Mouse (Mus musculus) brain, adult 10 weeks (tissue): ENCODE results near the gene B4galt2. TPM values are rescaled to one million over a fixed set of nuclear protein-coding genes. Genes with fewer than 3 reads are reported as not detected.

Source experiments
- polyA plus RNA-seq: library from polyadenylated mRNA; stranded (reverse); fragments of 350-450 nt; fragmentation: Illumina TruSeq; extraction: RNeasy Lipid Tissue Mini Kit (QIAGEN cat#74804); gene quantifications from one replicate; pipeline ENCODE4 v1.2.3, GENCODE M21; 2015; ENCODE audit warnings: low read depth, low replicate concordance

B4galt2 gene
- 73.1 TPM for polyA plus RNA-seq

DNA sequence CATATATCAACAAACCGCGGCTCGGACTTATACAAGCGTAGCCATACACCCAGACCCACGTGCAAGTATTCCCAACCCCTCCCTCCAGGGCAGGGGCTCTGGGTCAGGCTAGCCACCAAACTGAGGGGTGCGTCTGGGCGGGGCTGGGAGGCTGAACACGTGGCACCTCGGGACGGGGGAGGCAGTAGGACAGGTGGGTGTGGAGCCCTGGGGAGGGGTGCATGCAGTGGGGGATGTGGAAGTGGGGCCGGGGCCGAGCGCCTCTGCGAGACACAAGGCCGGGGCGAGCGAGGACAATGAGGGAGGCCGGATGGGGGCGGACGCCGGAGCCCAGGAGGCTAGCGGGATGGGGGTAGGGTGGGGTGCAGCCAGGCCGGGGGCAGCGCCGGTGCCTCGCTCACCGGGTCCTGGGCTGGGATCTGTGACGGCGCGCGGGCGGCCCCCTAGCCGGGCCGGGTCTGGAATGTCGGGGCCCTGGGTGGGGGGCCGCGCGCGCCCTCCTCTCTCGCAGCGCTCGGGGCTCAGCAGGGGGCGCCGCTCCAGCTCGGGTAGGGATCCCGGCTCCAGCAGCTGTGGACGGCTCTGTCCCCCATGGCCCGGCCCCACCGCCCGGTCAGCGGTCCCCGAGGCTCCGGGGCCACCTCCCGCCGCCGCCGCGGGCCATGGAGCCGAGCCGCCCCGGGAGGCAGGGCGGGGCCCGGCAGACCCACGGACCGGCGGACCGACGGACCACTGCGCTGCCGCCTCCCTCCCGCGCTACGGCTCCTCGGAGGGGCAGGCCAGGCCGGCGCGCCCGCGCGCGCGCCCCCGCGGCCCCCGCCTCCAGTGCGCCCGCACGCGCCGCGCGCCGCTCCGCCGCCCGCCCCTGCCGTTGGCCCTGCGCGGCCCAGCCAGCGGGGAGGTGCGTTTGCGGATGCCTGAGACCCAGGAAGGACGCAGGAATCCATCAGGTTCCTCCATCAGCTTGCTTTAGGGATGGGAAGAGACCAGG, at the start of gene B4galt2:
B4galt2 (minus strand) TSS at position 787 of the 991 bp plus-strand sequence.

DNA sequence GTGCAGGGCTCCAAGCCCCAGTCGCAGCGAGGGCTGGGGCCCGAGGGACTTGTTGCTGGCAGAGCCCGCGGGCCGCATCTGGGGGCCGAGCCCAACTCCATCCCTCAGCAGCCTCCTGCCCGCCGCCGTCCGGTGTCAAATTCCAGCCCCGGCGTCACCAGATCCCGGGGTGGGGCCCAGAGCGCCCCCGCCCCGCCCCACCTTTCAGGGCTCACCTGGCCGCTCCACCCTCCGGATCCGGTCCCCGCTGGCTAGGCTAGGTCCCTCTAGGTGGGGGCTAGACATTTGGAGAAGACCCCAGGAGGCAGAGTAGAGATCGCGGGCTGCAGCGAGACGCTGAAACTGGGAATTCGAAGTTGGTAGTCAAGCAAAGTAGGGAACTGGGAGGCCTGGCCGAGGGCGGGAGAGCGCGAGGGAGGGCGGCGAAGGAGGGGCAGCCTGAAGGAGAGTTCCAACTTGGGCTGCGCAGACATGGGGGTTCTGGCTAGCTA, 46.1 kb upstream of the B4galt2 start, which contains the start of gene Artn:
Artn (minus strand) TSS at position 373 of the 491 bp plus-strand sequence.

DNA sequence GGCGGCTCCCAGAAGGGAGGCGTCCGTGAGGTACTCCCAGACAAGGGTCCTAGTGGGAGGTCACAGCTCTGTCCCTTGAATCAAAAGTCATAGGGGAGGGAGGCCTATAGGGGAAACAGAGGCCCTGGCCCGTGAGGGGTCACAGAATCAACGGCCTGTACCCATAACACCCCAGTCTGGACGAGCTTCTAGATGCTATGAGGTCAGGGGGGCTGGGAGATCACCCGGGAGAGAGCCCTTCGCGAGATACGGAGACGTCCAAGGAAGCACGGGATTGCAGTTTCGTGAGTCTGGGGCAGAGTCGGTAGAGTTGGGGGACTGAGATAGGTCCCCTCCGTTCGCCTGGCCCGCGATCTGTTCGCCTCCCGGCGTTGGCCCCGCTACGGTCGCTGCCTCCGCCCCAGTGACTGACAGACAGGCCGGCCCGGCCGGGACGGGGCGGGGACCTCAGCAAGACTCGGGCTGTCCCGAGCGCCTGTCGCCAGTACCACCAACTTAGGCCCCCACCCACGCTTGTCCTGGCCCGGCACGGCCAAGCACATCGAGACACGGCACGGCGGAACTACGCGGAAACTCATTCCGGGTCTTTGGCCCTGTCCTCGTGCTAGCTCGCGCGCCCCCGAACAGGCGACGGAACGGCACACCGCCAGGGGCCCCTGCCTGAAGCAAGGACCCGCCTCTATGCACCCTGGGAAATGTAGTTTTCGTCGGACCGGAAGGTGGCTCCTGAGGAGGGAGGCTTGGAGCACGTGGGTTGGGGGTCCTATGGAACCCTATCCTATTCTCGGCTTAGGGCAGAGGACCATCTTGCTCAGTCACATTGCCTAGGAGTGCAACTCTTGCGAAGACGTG, 31.5 kb upstream of the B4galt2 start, which contains the start of gene Ipo13:
Ipo13 (minus strand) TSS at position 409 of the 852 bp plus-strand sequence.

DNA sequence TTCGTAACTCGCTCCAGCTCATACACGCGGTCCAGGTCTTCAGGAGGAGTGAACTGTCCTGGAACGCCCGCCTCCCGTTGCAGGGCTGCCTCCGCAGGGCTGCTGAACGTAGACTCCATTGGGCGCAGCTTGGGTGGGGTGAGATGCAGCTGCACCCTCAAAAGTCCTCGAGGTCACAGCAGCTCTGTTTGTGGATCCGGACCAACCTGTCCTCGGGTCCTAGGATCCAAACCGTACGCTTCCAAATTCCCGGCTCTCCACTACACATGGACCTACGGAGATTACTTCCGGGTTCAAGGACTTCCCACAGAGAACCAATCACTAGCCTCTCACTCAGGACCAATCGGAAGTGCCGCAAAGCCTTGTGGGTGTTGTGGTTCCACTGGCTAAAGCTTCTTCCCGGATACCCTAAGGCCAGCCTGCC, 8.5 kb upstream of the B4galt2 start, which contains the start of gene Dph2:
Dph2 (minus strand) TSS at position 295 of the 424 bp plus-strand sequence.

DNA sequence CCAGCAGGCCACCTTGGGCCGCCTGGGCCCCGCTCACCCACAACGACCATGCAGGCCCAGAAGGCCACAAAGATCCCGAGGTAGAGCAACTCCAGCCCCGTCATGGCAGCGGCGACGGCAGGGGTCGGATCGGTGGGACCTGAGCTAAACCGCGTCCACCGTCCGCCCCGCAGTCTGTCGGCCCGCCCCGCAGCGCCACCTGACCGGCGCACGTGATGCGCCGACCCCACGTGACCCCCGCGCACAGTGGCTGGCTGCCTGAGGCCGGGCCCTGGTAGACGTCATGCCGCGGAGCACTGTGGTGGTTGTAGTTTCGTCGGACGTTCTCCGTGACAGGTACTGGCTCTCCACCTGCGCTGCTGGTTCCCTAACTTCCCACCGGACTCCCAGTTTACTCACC, 3.8 kb upstream of the B4galt2 start, which contains the start of gene Atp6v0b:
Atp6v0b (minus strand) TSS at position 201 of the 400 bp plus-strand sequence.

DNA sequence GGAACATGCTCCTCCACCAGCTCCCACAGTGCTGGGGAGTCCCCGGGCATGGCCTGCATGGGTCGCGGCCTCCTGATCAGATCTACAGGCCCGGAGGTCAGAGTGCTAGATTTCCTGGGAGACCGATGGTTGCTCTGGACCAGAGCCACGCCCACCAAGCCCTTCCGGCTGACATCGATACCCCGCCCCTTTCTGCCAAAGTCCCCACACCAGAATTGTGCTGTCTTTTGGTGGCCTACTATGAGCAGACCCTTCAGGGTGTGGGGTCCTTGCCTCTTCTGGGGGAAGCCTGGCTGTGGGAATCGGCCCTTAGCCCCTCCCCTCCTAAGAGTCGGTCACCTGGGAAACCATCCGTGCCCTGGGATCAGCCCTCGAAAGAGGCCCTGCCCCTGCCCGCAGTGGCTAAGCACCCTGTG, 10.8 kb downstream of the B4galt2 start, which contains the start of gene Ccdc24:
Ccdc24 (minus strand) TSS at position 87 of the 416 bp plus-strand sequence.

DNA sequence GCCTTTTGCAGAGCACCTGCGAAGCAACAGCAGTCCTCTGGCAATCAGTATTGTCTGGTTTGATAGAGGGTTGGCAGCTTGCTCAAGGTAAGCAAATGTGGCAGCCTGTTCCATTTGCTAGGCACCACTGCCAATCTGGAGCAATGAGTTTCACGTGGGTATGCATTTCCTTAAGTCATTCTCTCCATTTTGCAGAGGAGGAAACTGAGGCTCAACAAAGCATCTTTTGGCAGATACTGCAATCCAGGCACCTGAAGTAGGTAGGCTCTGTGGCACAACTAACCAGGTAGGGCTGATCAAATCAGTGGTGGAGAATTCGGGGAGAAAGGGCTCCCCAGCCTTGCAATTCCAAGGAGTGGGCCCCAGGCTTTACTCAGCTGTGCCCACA, 48.8 kb downstream of the B4galt2 start, which contains the start of gene Slc6a9:
Slc6a9 (plus strand) TSS at position 50 of the 388 bp plus-strand sequence.

Other genes starting within 250 kb of the B4galt2 start
- 37.4 TPM for gene Dmap1, start 201.2 kb downstream of the B4galt2 start, polyA plus RNA-seq
- gene Gm12845, start 159.1 kb downstream of the B4galt2 start, polyA plus RNA-seq = not detected
- gene Klf17, start 117.8 kb downstream of the B4galt2 start, polyA plus RNA-seq = not detected
- 49.6 TPM for gene Slc6a9, start 49.0 kb downstream of the B4galt2 start, polyA plus RNA-seq
- 0.62 TPM for gene Ccdc24, start 10.9 kb downstream of the B4galt2 start, polyA plus RNA-seq
- 631 TPM for gene Atp6v0b, start 3.8 kb upstream of the B4galt2 start, polyA plus RNA-seq
- 10.2 TPM for gene Dph2, start 8.5 kb upstream of the B4galt2 start, polyA plus RNA-seq
- gene Ipo13, start 31.5 kb upstream of the B4galt2 start, polyA plus RNA-seq = 68.0 TPM
- 0.58 TPM for gene Artn, start 46.3 kb upstream of the B4galt2 start, polyA plus RNA-seq